Mouse (Mus musculus) limb, embryonic 15.5 days (tissue): ENCODE measurements around the gene Nebl. TPM values are rescaled to one million over a fixed set of nuclear protein-coding genes. Genes with fewer than 3 reads are reported as not detected.

Experiments
- ATAC-seq: fragments of 200-750 bp; cut with Nextera tagmentation; 2 replicates; pipeline ENCODE4 v1.8.0; 2017; ENCODE audit warnings: low read depth, moderate TSS enrichment; ENCODE audit not compliant: insufficient number of reproducible peaks, low FRiP score, low TSS enrichment
- H3K27ac ChIP-seq: fragments of 300-500 bp; sonication (generic); 2 replicates; pipeline ENCODE4 v1.5.1; 2015; ENCODE audit warnings: moderate library complexity, mild to moderate bottlenecking, inconsistent platforms
- H3K27me3 ChIP-seq: fragments of 300-500 bp; sonication (generic); 2 replicates; pipeline ENCODE4 v1.6.1; 2015; ENCODE audit warnings: inconsistent platforms
- H3K36me3 ChIP-seq: fragments of 300-500 bp; sonication (generic); 2 replicates; pipeline ENCODE4 v1.6.1; 2015; ENCODE audit warnings: inconsistent platforms
- H3K4me1 ChIP-seq: fragments of 300-500 bp; sonication (generic); 2 replicates; pipeline ENCODE4 v1.6.1; 2015; ENCODE audit warnings: inconsistent platforms
- H3K4me2 ChIP-seq: fragments of 300-500 bp; sonication (generic); 2 replicates; pipeline ENCODE4 v1.6.1; 2015; ENCODE audit warnings: mild to moderate bottlenecking, inconsistent platforms
- H3K4me3 ChIP-seq: fragments of 300-500 bp; sonication (generic); 2 replicates; pipeline ENCODE4 v1.5.1; 2015; ENCODE audit warnings: mild to moderate bottlenecking, inconsistent platforms
- H3K9ac ChIP-seq: fragments of 300-500 bp; sonication (generic); 2 replicates; pipeline ENCODE4 v1.6.1; 2015; ENCODE audit warnings: inconsistent platforms
- H3K9me3 ChIP-seq: fragments of 300-500 bp; sonication (generic); 2 replicates; pipeline ENCODE4 v1.6.1; 2016; ENCODE audit warnings: inconsistent platforms
- WGBS: fragments of 180-500 bp; shearing (Covaris S2); methylation state at CpG from one replicate; pipeline ENCODE4 v1.1.7; 2015; 5-methylcytosine and 5-hydroxymethylcytosine counted together
- polyA plus RNA-seq: library from polyadenylated mRNA; unstranded; fragments of >200 nt; fragmentation: Nextera tagmentation; extraction: Ambion mirVana; gene quantifications from 2 replicates; pipeline ENCODE4 v1.2.1, GENCODE M21; 2015

The Nebl gene
- polyA plus RNA-seq, 1 experiment from 2014 or later: 30.4 TPM

GRCm38 (mm10) chr2:17724405-17724804 lies 6.9 kb downstream of the Nebl start:
- WGBS: 64% methylated on average over 5 of the region's 5 CpGs
- Histone ChIP-seq H3K36me3 (no peaks in the 10 kb centered on the region), H3K9me3 (no peaks in the 10 kb centered on the region), H3K27ac (no peak overlapping the region), H3K4me2 (no peak overlapping the region), H3K27me3 (peaks cover 8% of the 10 kb centered on the region), H3K4me1 (no peaks in the 10 kb centered on the region), H3K4me3 (no peak overlapping the region), H3K9ac (no peak overlapping the region)
- no peak for ATAC-seq

- no peaks in the 10 kb centered on the region for H3K36me3 ChIP-seq
- no peak overlapping the region for H3K27ac ChIP-seq
- H3K4me2 ChIP-seq: no peak overlapping the region
- no peak overlapping the region for H3K9ac ChIP-seq
- no peaks in the 10 kb centered on the region for H3K4me1 ChIP-seq
- no peaks in the 10 kb centered on the region for H3K9me3 ChIP-seq
- no peak for ATAC-seq
- 79% methylated on average over 12 of the region's 12 CpGs for WGBS
- H3K4me3 ChIP-seq: no peak overlapping the region
- H3K27me3 ChIP-seq: no peaks in the 10 kb centered on the region; the same call in 1 of the 2 replicates
These were observed 7.8 kb downstream of the Nebl start for GRCm38 (mm10) chr2:17723268-17724019.

GRCm38 (mm10) chr2:17721177-17721715 lies 10.0 kb downstream of the Nebl start:
- H3K9me3 ChIP-seq: no peaks in the 10 kb centered on the region
- H3K9ac ChIP-seq: no peak overlapping the region
- H3K27ac ChIP-seq: no peak overlapping the region
- no peaks in the 10 kb centered on the region for H3K4me1 ChIP-seq
- no peaks in the 10 kb centered on the region for H3K36me3 ChIP-seq
- no peak for ATAC-seq
- WGBS: 59% methylated on average over 6 of the region's 6 CpGs
- H3K4me2 ChIP-seq: no peak overlapping the region
- H3K27me3 ChIP-seq: no peaks in the 10 kb centered on the region
- no peak overlapping the region for H3K4me3 ChIP-seq

- H3K4me1 ChIP-seq: no peaks in the 10 kb centered on the region
- no peaks in the 10 kb centered on the region for H3K9me3 ChIP-seq
- H3K9ac ChIP-seq: no peak overlapping the region
- H3K27ac ChIP-seq: no peak overlapping the region
- WGBS: 61% methylated on average over 1 of the region's 1 CpGs
- no peak overlapping the region for H3K4me3 ChIP-seq
- no peak overlapping the region for H3K4me2 ChIP-seq
- ATAC-seq: no peak
- H3K27me3 ChIP-seq: no peaks in the 10 kb centered on the region
- no peaks in the 10 kb centered on the region for H3K36me3 ChIP-seq
These were observed 13.0 kb downstream of the Nebl start for GRCm38 (mm10) chr2:17718281-17718680.

- no peak for ATAC-seq
- H3K9ac ChIP-seq: no peak overlapping the region
- H3K4me2 ChIP-seq: no peak overlapping the region
- H3K9me3 ChIP-seq: no peaks in the 10 kb centered on the region
- H3K4me1 ChIP-seq: no peaks in the 10 kb centered on the region
- no peak overlapping the region for H3K27ac ChIP-seq
- 71% methylated on average over 2 of the region's 2 CpGs for WGBS
- H3K27me3 ChIP-seq: no peaks in the 10 kb centered on the region
- H3K4me3 ChIP-seq: no peak overlapping the region
- H3K36me3 ChIP-seq: no peaks in the 10 kb centered on the region
These were observed 14.1 kb downstream of the Nebl start for GRCm38 (mm10) chr2:17717200-17717599.

GRCm38 (mm10) chr2:17715149-17715767 lies 16.0 kb downstream of the Nebl start:
- H3K27ac ChIP-seq: no peak overlapping the region
- no peak overlapping the region for H3K4me3 ChIP-seq
- H3K36me3 ChIP-seq: no peaks in the 10 kb centered on the region
- no peaks in the 10 kb centered on the region for H3K27me3 ChIP-seq
- H3K9me3 ChIP-seq: no peaks in the 10 kb centered on the region
- no peak for ATAC-seq
- no peaks in the 10 kb centered on the region for H3K4me1 ChIP-seq
- no peak overlapping the region for H3K4me2 ChIP-seq
- 53% methylated on average over 9 of the region's 9 CpGs for WGBS
- H3K9ac ChIP-seq: no peak overlapping the region

GRCm38 (mm10) chr2:17714661-17715060 lies 16.6 kb downstream of the Nebl start:
- Histone ChIP-seq H3K4me3 (no peak overlapping the region), H3K27me3 (no peaks in the 10 kb centered on the region), H3K27ac (no peak overlapping the region), H3K4me2 (no peak overlapping the region), H3K36me3 (no peaks in the 10 kb centered on the region), H3K9ac (no peak overlapping the region), H3K9me3 (no peaks in the 10 kb centered on the region), H3K4me1 (no peaks in the 10 kb centered on the region)
- no peak for ATAC-seq
- WGBS: 82% methylated on average over 14 of the region's 14 CpGs

GRCm38 (mm10) chr2:17714124-17714523 lies 17.1 kb downstream of the Nebl start:
- H3K9ac ChIP-seq: no peak overlapping the region
- no peaks in the 10 kb centered on the region for H3K27me3 ChIP-seq
- no peaks in the 10 kb centered on the region for H3K9me3 ChIP-seq
- no peaks in the 10 kb centered on the region for H3K4me1 ChIP-seq
- no peak for ATAC-seq
- H3K27ac ChIP-seq: no peak overlapping the region
- no peak overlapping the region for H3K4me2 ChIP-seq
- 61% methylated on average over 4 of the region's 4 CpGs for WGBS
- H3K4me3 ChIP-seq: no peak overlapping the region
- H3K36me3 ChIP-seq: no peaks in the 10 kb centered on the region

- Histone ChIP-seq H3K9me3 (no peaks in the 10 kb centered on the region), H3K27ac (no peak overlapping the region), H3K27me3 (no peaks in the 10 kb centered on the region), H3K4me3 (no peak overlapping the region), H3K4me1 (no peaks in the 10 kb centered on the region), H3K36me3 (no peaks in the 10 kb centered on the region), H3K4me2 (no peak overlapping the region), H3K9ac (no peak overlapping the region)
- 82% methylated on average over 5 of the region's 5 CpGs for WGBS
- no peak for ATAC-seq
These were observed 20.0 kb downstream of the Nebl start for GRCm38 (mm10) chr2:17711216-17711615.

GRCm38 (mm10) chr2:17710083-17710482 lies 21.2 kb downstream of the Nebl start:
- no peak overlapping the region for H3K4me2 ChIP-seq
- no peaks in the 10 kb centered on the region for H3K9me3 ChIP-seq
- no peak overlapping the region for H3K27ac ChIP-seq
- no peak overlapping the region for H3K4me3 ChIP-seq
- H3K4me1 ChIP-seq: peaks cover 3% of the 10 kb centered on the region; the same call in 1 of the 2 replicates
- H3K9ac ChIP-seq: no peak overlapping the region
- no peaks in the 10 kb centered on the region for H3K36me3 ChIP-seq
- no peaks in the 10 kb centered on the region for H3K27me3 ChIP-seq
- WGBS: 80% methylated on average over 2 of the region's 2 CpGs
- ATAC-seq: no peak

- 41% methylated on average over 5 of the region's 5 CpGs for WGBS
- no peak overlapping the region for H3K4me3 ChIP-seq
- H3K36me3 ChIP-seq: no peaks in the 10 kb centered on the region
- H3K27me3 ChIP-seq: no peaks in the 10 kb centered on the region
- H3K4me1 ChIP-seq: peaks cover 3% of the 10 kb centered on the region; the same call in 1 of the 2 replicates
- no peak overlapping the region for H3K9ac ChIP-seq
- no peaks in the 10 kb centered on the region for H3K9me3 ChIP-seq
- ATAC-seq: no peak
- no peak overlapping the region for H3K4me2 ChIP-seq
- no peak overlapping the region for H3K27ac ChIP-seq
These were observed 25.3 kb downstream of the Nebl start for GRCm38 (mm10) chr2:17705964-17706363.

- peaks cover 3% of the 10 kb centered on the region; the same call in 1 of the 2 replicates for H3K4me1 ChIP-seq
- ATAC-seq: no peak
- H3K4me2 ChIP-seq: no peak overlapping the region
- H3K9ac ChIP-seq: no peak overlapping the region
- no peaks in the 10 kb centered on the region for H3K36me3 ChIP-seq
- H3K9me3 ChIP-seq: no peaks in the 10 kb centered on the region
- H3K27ac ChIP-seq: no peak overlapping the region
- WGBS: 45% methylated on average over 3 of the region's 3 CpGs
- H3K27me3 ChIP-seq: no peaks in the 10 kb centered on the region
- H3K4me3 ChIP-seq: no peak overlapping the region
These were observed 25.8 kb downstream of the Nebl start for GRCm38 (mm10) chr2:17705426-17705825.
